Mouse (Mus musculus) thymus, adult 2 months (tissue): ENCODE data around the gene Efnb2. TPM values are rescaled to one million over a fixed set of nuclear protein-coding genes. Genes with fewer than 3 reads are reported as not detected.

Experiments
- DNase-seq: peaks from one replicate; pipeline ENCODE4 v3.0.0; 2021
- H3K27ac ChIP-seq: fragments of 200-500 bp; 2 replicates; pipeline ENCODE4 v1.5.1; 2012; ENCODE audit warnings: low read length, control low read depth; ENCODE audit not compliant: control insufficient read depth, insufficient read depth
- H3K27me3 ChIP-seq: fragments of 200-500 bp; 2 replicates; pipeline ENCODE4 v1.6.1; 2012; ENCODE audit warnings: mild to moderate bottlenecking, low read length, moderate library complexity, mixed read lengths; ENCODE audit not compliant: control insufficient read depth, insufficient read depth
- H3K36me3 ChIP-seq: fragments of 200-500 bp; 2 replicates; pipeline ENCODE4 v1.6.1; 2012; ENCODE audit warnings: mild to moderate bottlenecking, low read length, moderate library complexity; ENCODE audit not compliant: control insufficient read depth, insufficient read depth
- H3K4me1 ChIP-seq: fragments of 200-500 bp; replicated peaks from 2 replicates; pipeline ENCODE4 v1.6.1; 2012; ENCODE audit warnings: low read length; ENCODE audit not compliant: control insufficient read depth, insufficient read depth
- H3K4me3 ChIP-seq: fragments of 200-500 bp; 2 replicates; pipeline ENCODE4 v1.5.1; 2012; ENCODE audit warnings: mild to moderate bottlenecking, low read length, control low read depth, moderate library complexity; ENCODE audit not compliant: control insufficient read depth, insufficient read depth
- CTCF ChIP-seq: fragments of 200-500 bp; IDR thresholded peaks from 2 replicates; pipeline ENCODE4 v1.5.1; 2012; ENCODE audit warnings: mild to moderate bottlenecking, control low read depth, low read length, moderate library complexity, borderline replicate concordance; ENCODE audit not compliant: control insufficient read depth, poor library complexity, insufficient read depth; ENCODE audit errors: extremely low read depth
- POLR2A ChIP-seq: fragments of 200-500 bp; IDR thresholded peaks from 2 replicates; pipeline ENCODE4 v1.6.1; 2012; ENCODE audit warnings: mild to moderate bottlenecking, low read length, control low read depth, moderate library complexity; ENCODE audit not compliant: control insufficient read depth, poor library complexity, insufficient read depth; ENCODE audit errors: extremely low read depth
- WGBS: fragments of 180-500 bp; shearing (Covaris S2); methylation state at CpG from one replicate; pipeline ENCODE4 v1.1.7; 2018; 5-methylcytosine and 5-hydroxymethylcytosine counted together
- polyA plus RNA-seq: library from polyadenylated mRNA; depleted of rRNA; stranded (reverse); fragments of >200 nt; gene quantifications from 2 replicates; pipeline ENCODE4 v1.2.3, GENCODE M21; 2012

Gene Efnb2
- polyA plus RNA-seq, 1 experiment = 17.8 TPM

DNA sequence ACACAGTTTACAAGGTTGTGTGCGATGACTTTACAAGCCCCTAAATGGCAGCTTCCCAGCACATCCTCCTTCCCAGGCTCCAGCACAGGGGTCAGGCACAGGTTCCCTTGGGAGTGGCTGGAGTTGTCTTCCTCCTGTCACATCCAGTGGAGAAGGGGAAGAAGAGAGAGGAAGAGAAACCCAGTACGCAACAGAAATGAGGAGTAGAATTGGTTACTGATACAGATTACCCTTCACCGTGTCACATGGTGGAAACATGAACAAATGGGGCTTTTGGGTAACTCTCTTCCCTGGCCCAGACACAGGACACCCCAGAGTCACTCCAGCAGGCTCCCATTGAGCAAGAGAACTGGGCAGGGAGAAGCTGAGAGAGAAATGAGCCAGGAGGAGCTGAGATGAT, 11.5 kb downstream of the Efnb2 start:
- no peak for TF ChIP-seq POLR2A
- TF ChIP-seq CTCF = no peak
- no peak overlapping the region; the same call in 1 of the 2 replicates for H3K27ac ChIP-seq
- no peak overlapping the region for H3K4me3 ChIP-seq
- no peak for DNase-seq
- no peaks in the 10 kb centered on the region for H3K36me3 ChIP-seq
- no peaks in the 10 kb centered on the region for H3K4me1 ChIP-seq
- 96% methylated on average over 3 of the region's 3 CpGs for WGBS
- H3K27me3 ChIP-seq = no peaks in the 10 kb centered on the region

DNA sequence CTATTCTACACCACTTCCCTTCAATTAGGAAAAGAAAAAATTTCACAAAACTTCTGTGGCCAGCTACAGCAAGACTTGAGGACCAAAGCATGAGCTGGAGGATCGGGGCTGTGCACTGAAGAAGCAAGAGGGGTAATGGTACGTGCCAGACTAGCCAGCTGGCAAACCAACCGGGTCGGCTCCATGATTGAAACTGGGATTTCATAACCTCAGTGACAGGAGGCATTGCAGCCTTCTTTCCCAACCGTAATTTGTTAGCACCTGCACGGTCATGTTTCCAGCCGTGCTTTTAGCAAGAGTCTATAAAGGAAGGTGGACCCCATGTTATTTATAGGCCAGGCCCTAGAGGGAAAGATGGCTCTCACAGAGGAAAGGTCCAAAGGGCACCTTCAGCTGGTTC, 12.4 kb downstream of the Efnb2 start:
- DNase-seq = no peak
- Histone ChIP-seq H3K4me1 (no peaks in the 10 kb centered on the region), H3K4me3 (no peak overlapping the region), H3K27ac (no peak overlapping the region), H3K27me3 (no peaks in the 10 kb centered on the region), H3K36me3 (no peaks in the 10 kb centered on the region)
- WGBS = 94% methylated on average over 7 of the region's 7 CpGs
- no peak for TF ChIP-seq POLR2A
- TF ChIP-seq CTCF = no peak

DNA sequence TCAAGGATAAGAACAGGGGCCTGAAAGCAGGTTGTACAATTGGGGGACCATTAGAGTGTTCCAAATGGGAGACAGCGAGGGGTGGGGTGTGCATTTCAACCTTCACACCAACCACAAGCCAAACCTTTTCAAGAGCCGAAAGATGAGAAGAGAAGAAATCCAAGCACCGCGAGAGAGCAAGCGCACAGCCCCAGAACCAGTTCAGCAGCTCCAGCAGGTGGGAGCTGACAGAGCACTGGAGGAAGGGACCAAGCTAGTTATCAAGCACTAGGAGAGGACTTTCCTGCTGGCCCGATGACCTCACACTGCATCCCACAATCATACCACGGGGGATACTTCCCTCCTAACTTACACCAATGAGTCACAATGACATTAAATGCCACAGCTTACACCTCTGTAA, 13.2 kb downstream of the Efnb2 start:
- H3K27ac ChIP-seq = no peak overlapping the region
- no peak for DNase-seq
- H3K27me3 ChIP-seq = no peaks in the 10 kb centered on the region
- no peaks in the 10 kb centered on the region for H3K36me3 ChIP-seq
- no peaks in the 10 kb centered on the region for H3K4me1 ChIP-seq
- TF ChIP-seq POLR2A (no peak), CTCF (no peak)
- H3K4me3 ChIP-seq = no peak overlapping the region
- WGBS = 78% methylated on average over 7 of the region's 7 CpGs

DNA sequence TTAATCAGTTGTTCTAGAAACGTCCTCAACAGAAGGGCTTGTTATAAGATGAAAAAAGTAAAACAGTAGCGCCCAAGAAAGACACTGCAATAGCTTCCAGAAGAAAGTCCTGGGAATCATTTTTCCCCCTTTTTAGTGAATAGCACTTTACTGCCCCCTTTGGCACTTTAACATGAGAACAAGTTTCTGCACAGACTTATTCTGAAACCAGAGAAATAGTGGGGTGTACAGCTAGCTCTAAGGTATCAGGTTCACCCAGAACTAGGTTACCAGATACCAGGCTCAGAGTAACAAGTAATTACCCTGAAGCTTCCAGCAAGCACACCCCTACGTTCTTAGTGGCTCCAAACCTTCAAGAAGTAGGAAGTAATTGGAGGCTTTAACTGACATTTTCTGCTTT, 13.7 kb downstream of the Efnb2 start:
- Histone ChIP-seq H3K27ac (no peak overlapping the region), H3K4me1 (no peaks in the 10 kb centered on the region), H3K36me3 (no peaks in the 10 kb centered on the region), H3K27me3 (no peaks in the 10 kb centered on the region), H3K4me3 (no peak overlapping the region)
- TF ChIP-seq POLR2A (no peak), CTCF (no peak)
- 87% methylated on average over 3 of the region's 3 CpGs for WGBS
- no peak for DNase-seq

DNA sequence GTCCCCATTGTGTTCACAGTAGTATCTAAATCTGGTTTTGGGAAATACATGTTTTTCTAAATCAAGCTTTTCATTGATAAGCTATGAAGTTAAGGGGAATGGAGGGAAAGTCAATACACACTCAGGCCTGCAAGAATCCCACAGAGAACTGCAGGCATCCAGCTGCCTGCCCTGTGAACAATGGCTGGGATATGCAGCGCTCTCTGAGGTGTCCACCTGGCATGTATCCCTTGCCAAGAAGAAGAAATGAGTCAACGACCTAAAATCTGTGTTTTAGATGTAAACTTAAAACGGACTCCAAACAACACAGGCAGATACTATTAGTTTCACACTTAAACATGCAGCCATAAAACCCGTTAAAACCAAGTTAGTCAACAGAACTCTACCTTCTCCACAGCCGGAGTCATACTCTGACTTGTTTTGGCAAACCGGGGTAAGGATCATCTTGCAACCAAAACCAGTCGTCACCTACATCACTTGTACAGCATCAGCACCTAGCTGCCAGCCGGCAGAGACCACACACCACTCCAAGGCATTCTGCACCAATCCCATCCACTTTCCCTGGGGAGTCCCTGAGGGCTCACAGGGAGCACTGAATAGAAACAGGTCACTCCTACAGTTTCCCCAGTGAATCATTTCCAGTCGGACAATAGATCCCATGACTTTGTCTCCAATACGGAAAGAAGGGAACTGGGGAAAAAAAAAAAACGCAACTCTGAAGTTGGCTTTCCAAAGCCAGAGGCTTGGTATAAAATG, 16.7 kb downstream of the Efnb2 start:
- Histone ChIP-seq H3K36me3 (no peaks in the 10 kb centered on the region), H3K27ac (no peak overlapping the region), H3K4me1 (no peaks in the 10 kb centered on the region), H3K4me3 (no peak overlapping the region), H3K27me3 (no peaks in the 10 kb centered on the region)
- WGBS = 90% methylated on average over 11 of the region's 11 CpGs
- no peak for TF ChIP-seq CTCF
- no peak for TF ChIP-seq POLR2A
- DNase-seq = no peak

DNA sequence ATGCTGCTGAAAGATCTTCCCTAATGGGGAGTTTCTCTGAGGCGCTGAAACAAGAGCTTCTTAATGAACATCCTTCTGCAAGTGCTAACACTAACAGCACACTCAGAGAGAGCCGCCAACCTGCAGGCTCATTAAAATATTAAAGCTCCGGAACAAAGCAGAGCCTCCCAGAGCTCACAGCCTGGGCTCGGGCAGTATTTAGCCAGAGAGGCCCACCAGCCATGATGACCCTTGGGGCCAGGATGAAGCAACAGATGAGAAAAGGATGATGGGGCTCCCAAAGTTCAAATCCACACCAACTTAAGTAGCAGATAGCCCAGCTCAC, 20.8 kb downstream of the Efnb2 start:
- Histone ChIP-seq H3K27ac (no peak overlapping the region), H3K4me1 (no peaks in the 10 kb centered on the region), H3K36me3 (no peaks in the 10 kb centered on the region), H3K4me3 (no peak overlapping the region), H3K27me3 (no peaks in the 10 kb centered on the region)
- no peak for TF ChIP-seq POLR2A
- no peak for TF ChIP-seq CTCF
- 93% methylated on average over 4 of the region's 4 CpGs for WGBS
- no peak for DNase-seq
